Mouse (Mus musculus) macrophage (primary cell): ENCODE data around the gene C1qc. TPM values are rescaled to one million over a fixed set of nuclear protein-coding genes. Genes with fewer than 3 reads are reported as not detected.

Experiments
- H3K27ac ChIP-seq: fragments of 350-480 bp; formaldehyde crosslinking; 2 replicates; pipeline ENCODE4 v1.9.0; 2021
- H3K36me3 ChIP-seq: fragments of 350-480 bp; formaldehyde crosslinking; 2 replicates; pipeline ENCODE4 v1.9.0; 2021; ENCODE audit errors: inconsistent target
- H3K4me3 ChIP-seq: fragments of 350-480 bp; formaldehyde crosslinking; 2 replicates; pipeline ENCODE4 v1.9.0; 2021; ENCODE audit errors: inconsistent target
- H3K79me2 ChIP-seq: fragments of 350-480 bp; formaldehyde crosslinking; 2 replicates; pipeline ENCODE4 v1.9.0; 2021; ENCODE audit errors: inconsistent target
- WGBS: methylation state at CpG from one replicate; pipeline ENCODE4 v1.1.7; 2026; ENCODE audit warnings: inconsistent platforms; ENCODE audit not compliant: missing documents; 5-methylcytosine and 5-hydroxymethylcytosine counted together
- polyA plus RNA-seq: library from polyadenylated mRNA; stranded (reverse); fragments of 250-400 nt; gene quantifications from 3 replicates; pipeline ENCODE4 v1.2.4, GENCODE M21; 2018; ENCODE audit warnings: inconsistent platforms

C1qc gene
- polyA plus RNA-seq, 1 experiment from 2014 or later = 1,305 TPM

DNA sequence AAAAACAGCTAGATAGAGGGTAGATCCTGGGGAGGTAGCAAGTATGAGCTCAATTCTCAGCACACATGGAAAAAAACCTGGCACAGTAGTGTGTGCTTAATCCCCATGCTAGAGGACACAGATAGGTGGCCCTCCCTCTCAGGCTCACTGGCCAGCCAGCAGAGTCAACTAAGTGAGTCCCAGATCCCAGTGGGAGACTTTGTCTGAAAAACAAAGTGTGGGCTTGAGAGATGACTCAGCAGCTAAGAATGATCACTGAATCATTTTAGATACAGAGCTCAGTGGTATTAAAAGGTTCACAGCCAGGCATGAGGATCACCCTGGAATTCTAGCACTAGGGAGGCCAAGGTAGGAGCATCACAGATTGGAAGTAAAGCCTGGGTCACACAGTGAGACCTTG is 14.9 kb upstream of the C1qc start:
- Histone ChIP-seq H3K36me3 (no peaks in the 10 kb centered on the region), H3K79me2 (no peaks in the 10 kb centered on the region), H3K4me3 (no peak overlapping the region), H3K27ac (no peak overlapping the region)

- WGBS = 19% methylated on average over 7 of the region's 7 CpGs
- Histone ChIP-seq H3K27ac (no peak overlapping the region), H3K4me3 (no peak overlapping the region)
Observed at GRCm38 (mm10) chr4:136907033-136907432, 14.2 kb upstream of the C1qc start.

DNA sequence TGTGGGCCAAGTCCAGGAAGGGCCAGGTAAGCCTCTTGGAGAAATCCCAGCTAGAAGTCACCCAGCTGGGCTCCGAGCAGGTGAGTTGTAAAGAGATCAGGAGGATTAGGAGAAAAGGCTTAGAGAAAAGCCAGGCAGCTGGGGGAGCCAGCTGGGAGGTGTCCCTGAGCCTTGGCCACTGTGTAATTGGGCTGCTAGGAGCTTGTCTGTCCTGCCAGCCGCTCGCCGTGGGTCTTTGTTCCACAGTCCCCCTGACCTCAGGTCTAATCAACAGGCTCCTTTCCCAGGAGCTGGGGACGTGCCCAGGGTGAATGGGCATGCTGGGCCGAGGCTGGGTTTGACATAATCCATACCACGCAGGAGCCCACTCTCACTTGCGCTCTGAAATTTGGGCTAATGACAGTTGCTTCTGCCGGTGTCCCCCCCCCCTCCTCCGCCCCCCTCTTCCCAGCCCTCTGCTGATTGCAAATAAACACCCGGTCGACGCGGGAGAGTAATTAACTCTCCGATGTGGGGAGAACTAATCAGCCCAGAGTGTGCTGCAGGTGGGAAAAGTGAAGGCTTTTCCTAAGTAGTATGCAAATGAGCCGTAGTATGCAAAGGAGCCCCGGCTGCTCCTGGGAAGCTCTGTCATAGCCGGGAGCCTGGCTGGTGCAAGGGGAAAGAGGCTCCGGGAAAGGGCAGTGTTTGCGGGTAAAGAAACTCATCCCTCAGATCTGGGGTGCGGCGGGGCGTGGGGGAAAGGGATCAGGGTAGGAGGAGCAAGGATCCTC is 12.1 kb upstream of the C1qc start:
- no peaks in the 10 kb centered on the region for H3K79me2 ChIP-seq
- no peak overlapping the region for H3K4me3 ChIP-seq
- 7% methylated on average over 23 of the region's 23 CpGs for WGBS
- no peaks in the 10 kb centered on the region for H3K36me3 ChIP-seq
- no peak overlapping the region for H3K27ac ChIP-seq

More at GRCm38 (mm10) chr4:136907033-136907432, 14.2 kb upstream of the C1qc start:
- Histone ChIP-seq H3K79me2 (no peaks in the 10 kb centered on the region), H3K36me3 (no peaks in the 10 kb centered on the region)

- Histone ChIP-seq H3K4me3 (no peak overlapping the region), H3K79me2 (peaks cover 32% of the 10 kb centered on the region; the same call in 1 of the 2 replicates), H3K27ac (peak overlapping the region; percentile 61), H3K36me3 (no peaks in the 10 kb centered on the region)
- 73% methylated on average over 7 of the region's 7 CpGs for WGBS
Observed at GRCm38 (mm10) chr4:136899154-136899553, 6.3 kb upstream of the C1qc start.

DNA sequence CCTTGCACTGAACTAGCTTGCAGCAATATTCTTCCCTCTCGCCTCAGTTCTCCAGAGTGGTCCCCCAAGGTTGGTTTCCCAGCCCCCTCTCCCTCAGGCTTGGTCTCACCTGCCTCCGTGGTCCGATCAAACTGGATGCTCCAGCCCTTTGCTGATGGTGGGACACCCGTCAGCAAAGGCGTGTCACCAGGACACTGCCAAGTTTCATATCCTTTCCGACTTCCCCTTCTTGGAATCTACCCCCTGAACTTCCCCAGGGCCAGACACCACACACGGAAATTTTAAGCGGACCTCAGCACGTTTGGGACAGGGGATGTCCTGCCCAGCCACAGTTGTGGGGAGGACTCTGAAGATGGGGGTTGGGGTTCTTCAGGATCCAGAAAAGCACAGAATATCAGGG is 5.8 kb upstream of the C1qc start, which contains the start of gene C1qa:
C1qa (minus strand) TSS at position 167 of the 400 bp plus-strand sequence.
- H3K27ac ChIP-seq = peak within 1 kb of the TSS; percentile 76
- 48% methylated on average over 9 of the region's 9 CpGs for WGBS
- peaks cover 32% of the 10 kb centered on the region; the same call in 1 of the 2 replicates for H3K79me2 ChIP-seq
- no peaks in the 10 kb centered on the region for H3K36me3 ChIP-seq
- H3K4me3 ChIP-seq = peak within 1 kb of the TSS; percentile 20

DNA sequence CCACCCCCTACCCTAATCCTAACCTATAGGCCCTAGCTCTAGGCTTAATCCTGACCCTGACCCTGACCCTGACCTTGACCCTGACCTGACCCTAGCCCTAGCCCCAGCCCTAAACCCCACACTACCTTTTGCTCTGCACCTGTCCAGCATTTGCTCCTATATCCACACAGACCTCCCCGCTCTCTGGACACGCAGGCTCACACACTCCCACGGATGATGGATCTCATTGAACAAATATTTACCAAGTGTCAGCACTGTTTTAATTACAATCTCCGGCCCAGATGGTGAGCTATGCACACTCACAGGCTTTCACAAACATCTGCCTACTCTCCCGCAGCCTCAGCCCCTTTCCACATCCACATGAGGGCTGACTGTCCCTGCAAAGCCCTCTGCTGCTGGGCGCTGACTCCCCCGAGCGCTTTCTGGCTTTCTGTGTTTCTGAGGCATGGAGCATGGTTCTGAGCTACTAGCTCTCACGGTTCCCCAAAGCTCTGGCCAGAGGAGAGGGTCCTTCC is 5.3 kb upstream of the C1qc start:
- no peaks in the 10 kb centered on the region for H3K36me3 ChIP-seq
- peaks cover 37% of the 10 kb centered on the region; the same call in 1 of the 2 replicates for H3K79me2 ChIP-seq
- peak overlapping the region; percentile 76 for H3K27ac ChIP-seq
- WGBS = 74% methylated on average over 9 of the region's 9 CpGs
- H3K4me3 ChIP-seq = peak overlapping the region; percentile 20

DNA sequence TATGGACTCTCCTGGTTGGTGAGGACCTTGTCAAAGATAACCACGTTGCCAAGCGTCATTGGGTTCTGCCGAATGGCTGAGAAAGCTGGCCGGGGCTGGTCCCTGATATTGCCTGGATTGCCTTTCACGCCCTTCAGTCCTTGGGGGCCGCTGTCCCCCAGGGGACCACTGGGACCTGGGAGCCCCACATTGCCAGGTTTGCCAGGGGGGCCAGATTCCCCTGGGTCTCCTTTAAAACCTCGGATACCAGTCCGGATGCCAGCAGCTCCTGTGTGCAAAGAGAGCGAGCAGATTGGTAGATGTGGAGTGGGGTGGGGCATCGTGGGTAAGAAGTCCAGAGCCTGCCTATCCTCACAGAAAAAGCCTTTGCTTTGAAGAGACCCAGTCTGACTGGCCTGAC is 3.6 kb upstream of the C1qc start:
- 47% methylated on average over 10 of the region's 10 CpGs for WGBS
- H3K4me3 ChIP-seq = no peak overlapping the region
- peaks cover 50% of the 10 kb centered on the region for H3K79me2 ChIP-seq
- H3K27ac ChIP-seq = no peak overlapping the region
- H3K36me3 ChIP-seq = no peaks in the 10 kb centered on the region

GRCm38 (mm10) chr4:136895861-136896260 is 3.0 kb upstream of the C1qc start:
- H3K79me2 ChIP-seq = peaks cover 56% of the 10 kb centered on the region
- no peaks in the 10 kb centered on the region for H3K36me3 ChIP-seq
- no peak overlapping the region for H3K27ac ChIP-seq
- no peak overlapping the region for H3K4me3 ChIP-seq
- 30% methylated on average over 15 of the region's 15 CpGs for WGBS

GRCm38 (mm10) chr4:136894821-136895220 is 2.0 kb upstream of the C1qc start:
- Histone ChIP-seq H3K79me2 (peaks cover 67% of the 10 kb centered on the region), H3K27ac (peak overlapping the region; percentile 98; the same call in 1 of the 2 replicates), H3K4me3 (no peak overlapping the region), H3K36me3 (no peaks in the 10 kb centered on the region; the same call in 1 of the 2 replicates)
- WGBS = 82% methylated on average over 4 of the region's 4 CpGs

GRCm38 (mm10) chr4:136893691-136894543 is 1.1 kb upstream of the C1qc start:
- Histone ChIP-seq H3K79me2 (peaks cover 76% of the 10 kb centered on the region), H3K27ac (peak overlapping the region; percentile 98), H3K4me3 (no peak overlapping the region), H3K36me3 (no peaks in the 10 kb centered on the region; the same call in 1 of the 2 replicates)
- WGBS = 5% methylated on average over 9 of the region's 9 CpGs

GRCm38 (mm10) chr4:136892371-136892770 is 494 bp downstream of the C1qc start:
- Histone ChIP-seq H3K4me3 (peak overlapping the region; percentile 71), H3K36me3 (no peaks in the 10 kb centered on the region; the same call in 1 of the 2 replicates), H3K27ac (peak overlapping the region; percentile 98), H3K79me2 (peaks cover 78% of the 10 kb centered on the region)
- WGBS = 55% methylated on average over 7 of the region's 7 CpGs

GRCm38 (mm10) chr4:136891115-136891514 is 1.8 kb downstream of the C1qc start:
- peak overlapping the region; percentile 71 for H3K4me3 ChIP-seq
- peaks cover 73% of the 10 kb centered on the region for H3K79me2 ChIP-seq
- H3K27ac ChIP-seq = peak overlapping the region; percentile 98
- WGBS = 85% methylated on average over 4 of the region's 4 CpGs
- no peaks in the 10 kb centered on the region; the same call in 1 of the 2 replicates for H3K36me3 ChIP-seq

DNA sequence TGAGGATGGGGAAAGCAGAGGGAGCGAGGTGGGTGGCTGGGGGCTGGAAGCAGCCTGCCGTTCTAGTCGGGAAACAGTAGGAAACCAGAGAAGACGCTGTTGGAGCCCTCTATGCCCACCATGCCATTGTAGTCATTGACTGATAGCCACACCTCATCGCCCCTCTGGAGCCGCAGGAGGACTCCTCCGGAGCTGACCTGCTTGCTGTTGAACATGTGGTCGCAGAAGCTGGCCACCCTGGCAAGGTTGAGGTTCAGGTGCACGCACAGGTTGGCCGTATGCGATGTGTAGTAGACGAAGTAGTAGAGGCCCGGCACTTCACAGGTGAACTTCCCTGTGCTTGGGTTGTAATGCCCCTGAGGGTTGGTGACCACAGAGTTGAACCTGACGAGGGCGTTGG is 2.9 kb downstream of the C1qc start:
- Histone ChIP-seq H3K4me3 (peak overlapping the region; percentile 71; the same call in 1 of the 2 replicates), H3K79me2 (peaks cover 77% of the 10 kb centered on the region), H3K36me3 (no peaks in the 10 kb centered on the region; the same call in 1 of the 2 replicates), H3K27ac (peak overlapping the region; percentile 98)
- 94% methylated on average over 14 of the region's 15 CpGs for WGBS

- Histone ChIP-seq H3K27ac (peak overlapping the region; percentile 98), H3K4me3 (no peak overlapping the region), H3K79me2 (peaks cover 94% of the 10 kb centered on the region), H3K36me3 (peaks cover 12% of the 10 kb centered on the region; the same call in 1 of the 2 replicates)
- 83% methylated on average over 5 of the region's 5 CpGs for WGBS
Observed at GRCm38 (mm10) chr4:136887714-136888113, 5.2 kb downstream of the C1qc start.
